Mouse (Mus musculus): ENCODE data around the gene Ankrd55.

DNA sequence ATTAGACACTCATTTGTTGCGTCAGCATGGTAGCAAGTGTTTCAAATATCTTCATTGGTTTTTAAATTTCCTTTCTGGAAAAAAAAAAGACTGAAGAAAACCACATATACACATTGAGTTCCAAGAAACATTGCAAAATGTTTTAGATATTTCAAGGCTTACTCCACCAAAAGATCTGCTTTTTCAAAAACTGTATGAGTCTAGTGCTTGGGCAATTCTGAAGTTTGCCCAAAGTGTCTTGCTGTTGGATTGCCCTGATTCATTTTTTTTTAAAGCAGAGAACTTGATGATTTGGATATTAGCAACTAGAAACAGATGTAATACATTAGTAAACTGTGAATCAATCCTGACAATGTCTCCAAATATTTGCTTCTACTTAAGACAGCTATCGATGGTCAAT lies 36.9 kb downstream of the Ankrd55 start:
- TF ChIP-seq POLR2A (IDR thresholded peaks at IDR 0.05; ENCODE audit: insufficient read depth, low read depth, low read length) (no peak), CTCF (IDR thresholded peaks at IDR 0.05) (no peak)
